Mouse (Mus musculus): ENCODE data around the gene Olfr923.

DNA sequence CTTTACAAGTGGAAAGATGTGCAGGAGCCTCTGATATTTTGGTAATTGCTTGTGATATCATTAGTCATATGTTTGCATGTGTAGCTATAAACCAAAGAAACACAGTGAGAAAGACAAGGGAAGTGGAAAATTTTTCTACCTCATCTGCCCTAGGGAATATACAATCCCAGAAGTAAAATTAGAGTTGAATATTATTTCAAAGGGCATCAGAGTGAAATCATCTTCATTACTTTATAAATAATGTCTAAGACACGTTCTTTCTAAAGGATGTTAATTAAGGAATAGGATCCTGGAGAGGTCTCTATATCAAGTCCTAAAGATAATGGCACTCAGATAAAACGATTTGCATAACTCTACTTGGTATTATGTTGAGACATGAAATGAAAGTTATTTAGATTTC lies 12.0 kb upstream of the Olfr923 start, which contains the start of gene Olfr922:
- TF ChIP-seq CTCF (conservative IDR thresholded peaks at IDR 0.05; ENCODE audit: insufficient read depth, insufficient read length, low read depth, low read length) (no peak), POLR2A (IDR thresholded peaks at IDR 0.05; ENCODE audit: low read depth, low read length) (no peak)
